Mouse (Mus musculus): ENCODE measurements at regions not wholly inside any gene's neighbourhood (a gene's known extent, or its start where the extent isn't known, plus 50 kb on each side); places are given as distances from the start of the nearest gene placed in this dataset.

- in situ Hi-C loops (cut with MboI; ENCODE audit: low pct_unique_long_range_greater_than_20kb), result no loop called here
- ChIA-PET POLR2A (interaction anchor here (0.7 kb wide), 1 partner anchor 30 kb away, joined by 5 read pairs; no protein-coding TSS in a partner anchor), CTCF (no interaction called here)
- ATAC-seq (no peak), DNase-seq (ENCODE audit: low read depth, low spot score) (no peak)
- TF ChIP-seq CTCF (IDR thresholded peaks at IDR 0.05), result no peak
- H3K27me3 ChIP-seq, result no peaks in the 10 kb centered on the region
Measured at GRCm38 (mm10) chr1:119290165-119290916, 131.7 kb downstream of the Inhbb start.

GRCm38 (mm10) chr1:119289516-119290164 is 132.4 kb downstream of the Inhbb start:
- no peaks in the 10 kb centered on the region for H3K27me3 ChIP-seq
- no peak for TF ChIP-seq CTCF (IDR thresholded peaks at IDR 0.05)
- ATAC-seq (no peak), DNase-seq (ENCODE audit: low read depth, low spot score) (no peak)
- CTCF ChIA-PET, result no interaction called here
- POLR2A ChIA-PET, result no interaction called here
- in situ Hi-C loops (cut with MboI; ENCODE audit: low pct_unique_long_range_greater_than_20kb), result no loop called here

- in situ Hi-C loops (cut with MboI; ENCODE audit: low pct_unique_long_range_greater_than_20kb), result no loop called here
- no peak for DNase-seq (ENCODE audit: low read depth, low spot score)
- ATAC-seq, result no peak
- POLR2A ChIA-PET, result no interaction called here
- CTCF ChIA-PET, result no interaction called here
- no peak for TF ChIP-seq CTCF (IDR thresholded peaks at IDR 0.05)
- H3K27me3 ChIP-seq, result no peaks in the 10 kb centered on the region
Measured at GRCm38 (mm10) chr1:119282416-119282815, 139.6 kb downstream of the Inhbb start.

GRCm38 (mm10) chr1:119279261-119279660 is 142.8 kb downstream of the Inhbb start:
- no peak for ATAC-seq
- H3K27me3 ChIP-seq, result no peaks in the 10 kb centered on the region
- ChIA-PET POLR2A (interaction anchor here (1.1 kb wide), 1 partner anchor 14 kb away, joined by 3 read pairs; no protein-coding TSS in a partner anchor), CTCF (no interaction called here)
- peak; percentile 59 for DNase-seq (ENCODE audit: low read depth, low spot score)
- TF ChIP-seq CTCF (IDR thresholded peaks at IDR 0.05), result no peak
- in situ Hi-C loops (cut with MboI; ENCODE audit: low pct_unique_long_range_greater_than_20kb), result no loop called here

- in situ Hi-C loops (cut with MboI; ENCODE audit: low pct_unique_long_range_greater_than_20kb), result no loop called here
- no peak for ATAC-seq
- CTCF ChIA-PET, result interaction anchor here (3.3 kb wide), 1 partner anchor 19 kb away, joined by 12 read pairs; no protein-coding TSS in a partner anchor
- TF ChIP-seq CTCF (IDR thresholded peaks at IDR 0.05), result no peak
- DNase-seq (ENCODE audit: low read depth, low spot score), result no peak
- no peaks in the 10 kb centered on the region for H3K27me3 ChIP-seq
- POLR2A ChIA-PET, result interaction anchor here (0.7 to 1.1 kb wide), 2 partner anchors 14 to 73 kb away, joined by 3 read pairs; no protein-coding TSS in a partner anchor
Measured at GRCm38 (mm10) chr1:119278528-119279201, 143.4 kb downstream of the Inhbb start.

GRCm38 (mm10) chr1:119277990-119278389 is 144.1 kb downstream of the Inhbb start:
- POLR2A ChIA-PET, result interaction anchor here (0.7 kb wide), 1 partner anchor 74 kb away, joined by 3 read pairs; no protein-coding TSS in a partner anchor
- in situ Hi-C loops (cut with MboI; ENCODE audit: low pct_unique_long_range_greater_than_20kb), result no loop called here
- ATAC-seq (no peak), DNase-seq (ENCODE audit: low read depth, low spot score) (no peak)
- TF ChIP-seq CTCF (IDR thresholded peaks at IDR 0.05), result no peak
- no peaks in the 10 kb centered on the region for H3K27me3 ChIP-seq
- CTCF ChIA-PET, result interaction anchor here (0.9 to 3.3 kb wide), 2 partner anchors 9 to 18 kb away, joined by 3 to 12 read pairs; no protein-coding TSS in a partner anchor

- no peak for ATAC-seq
- in situ Hi-C loops (cut with MboI; ENCODE audit: low pct_unique_long_range_greater_than_20kb), result no loop called here
- DNase-seq (ENCODE audit: low read depth, low spot score), result no peak
- no peaks in the 10 kb centered on the region for H3K27me3 ChIP-seq
- TF ChIP-seq CTCF (IDR thresholded peaks at IDR 0.05), result no peak
- ChIA-PET CTCF (interaction anchor here (1.4 kb wide), 1 partner anchor 10 kb away, joined by 3 read pairs; no protein-coding TSS in a partner anchor), POLR2A (interaction anchor here (1.1 kb wide), 1 partner anchor 15 kb away, joined by 4 read pairs; no protein-coding TSS in a partner anchor)
Measured at GRCm38 (mm10) chr1:119266013-119266412, 156.0 kb downstream of the Inhbb start.

GRCm38 (mm10) chr1:119265192-119265891 is 156.7 kb downstream of the Inhbb start:
- no peak for DNase-seq (ENCODE audit: low read depth, low spot score)
- no peak for TF ChIP-seq CTCF (IDR thresholded peaks at IDR 0.05)
- no peaks in the 10 kb centered on the region for H3K27me3 ChIP-seq
- ATAC-seq, result no peak
- in situ Hi-C loops (cut with MboI; ENCODE audit: low pct_unique_long_range_greater_than_20kb), result no loop called here
- CTCF ChIA-PET, result no interaction called here
- POLR2A ChIA-PET, result interaction anchor here (1.1 kb wide), 1 partner anchor 16 kb away, joined by 4 read pairs; no protein-coding TSS in a partner anchor

- ATAC-seq, result no peak
- POLR2A ChIA-PET, result interaction anchor here (1.0 kb wide), 1 partner anchor 10 kb away, joined by 3 read pairs; no protein-coding TSS in a partner anchor
- DNase-seq (ENCODE audit: low read depth, low spot score), result no peak
- CTCF ChIA-PET, result interaction anchor here (3.7 kb wide), 1 partner anchor 17 kb away, joined by 12 read pairs; no protein-coding TSS in a partner anchor
- no peaks in the 10 kb centered on the region for H3K27me3 ChIP-seq
- in situ Hi-C loops (cut with MboI; ENCODE audit: low pct_unique_long_range_greater_than_20kb), result no loop called here
- TF ChIP-seq CTCF (IDR thresholded peaks at IDR 0.05), result no peak
Measured at GRCm38 (mm10) chr1:119259455-119259854, 162.6 kb downstream of the Inhbb start.

- CTCF ChIA-PET, result interaction anchor here (1.2 kb wide), 1 partner anchor 36 kb away, joined by 3 read pairs; no protein-coding TSS in a partner anchor
- TF ChIP-seq CTCF (IDR thresholded peaks at IDR 0.05), result no peak
- ATAC-seq, result peak; percentile 27
- POLR2A ChIA-PET, result no interaction called here
- in situ Hi-C loops (cut with MboI; ENCODE audit: low pct_unique_long_range_greater_than_20kb), result no loop called here
- H3K27me3 ChIP-seq, result no peaks in the 10 kb centered on the region
- no peak for DNase-seq (ENCODE audit: low read depth, low spot score)
Measured at GRCm38 (mm10) chr1:119256769-119257168, 165.3 kb downstream of the Inhbb start.
